Mouse (Mus musculus) MEL (cell line): Measurements from ENCODE around the gene Syp. TPM values are rescaled to one million over a fixed set of nuclear protein-coding genes. Genes with fewer than 3 reads are reported as not detected.

ENCODE experiments used
- DNase-seq: peaks from one replicate; pipeline ENCODE4 v3.0.0; 2011; ENCODE audit warnings: low read depth, low spot score
- H3K27ac ChIP-seq: 2 replicates; pipeline ENCODE4 v1.5.1; 2012; ENCODE audit warnings: low read depth, mild to moderate bottlenecking, control low read depth, low read length, moderate library complexity; ENCODE audit not compliant: control insufficient read depth
- H3K27me3 ChIP-seq, 2 experiments: fragments of 150-350 bp in 1 of 2; sonication (generic) in 1 of 2; 2 replicates each; pipeline ENCODE4 v1.6.1; 2012; ENCODE audit warnings: low read length in 2 of 2, mild to moderate bottlenecking in 2 of 2, improper control_type of control experiment in 1 of 2, moderate library complexity in 1 of 2; ENCODE audit not compliant: insufficient read depth in 2 of 2, control insufficient read depth in 1 of 2
- H3K36me3 ChIP-seq, 2 experiments: 2 replicates each; pipeline ENCODE4 v1.6.1; 2012 to 2014; ENCODE audit warnings: low read length in 2 of 2, improper control_type of control experiment in 1 of 2, inconsistent platforms in 1 of 2, mild to moderate bottlenecking in 1 of 2; ENCODE audit not compliant: insufficient read depth in 2 of 2, control insufficient read depth in 1 of 2
- H3K4me1 ChIP-seq, 2 experiments: fragments of 150-350 bp in 1 of 2; sonication (generic) in 1 of 2; 2 replicates each; pipeline ENCODE4 v1.6.1; 2012; ENCODE audit warnings: low read length in 2 of 2, improper control_type of control experiment in 1 of 2, mild to moderate bottlenecking in 1 of 2; ENCODE audit not compliant: insufficient read depth in 2 of 2, control insufficient read depth in 1 of 2
- H3K4me3 ChIP-seq, 2 experiments: fragments of 150-350 bp in 1 of 2; sonication (generic) in 1 of 2; 2 replicates each; pipeline ENCODE4 v1.5.1; 2012; ENCODE audit warnings: low read depth in 2 of 2, low read length in 2 of 2, mild to moderate bottlenecking in 2 of 2, moderate library complexity in 2 of 2, control low read depth in 1 of 2, improper control_type of control experiment in 1 of 2; ENCODE audit not compliant: control insufficient read depth in 1 of 2, insufficient read depth in 1 of 2
- H3K79me2 ChIP-seq: 2 replicates; pipeline ENCODE4 v1.6.1; 2012; ENCODE audit warnings: mild to moderate bottlenecking, low read length, moderate library complexity; ENCODE audit not compliant: control insufficient read depth, poor library complexity, insufficient read depth
- H3K9ac ChIP-seq: 2 replicates; pipeline ENCODE4 v1.6.1; 2012; ENCODE audit warnings: low read depth, mild to moderate bottlenecking, control low read depth, low read length, moderate library complexity; ENCODE audit not compliant: control insufficient read depth, poor library complexity, severe bottlenecking
- H3K9me3 ChIP-seq: fragments of 150-350 bp; sonication (generic); replicated peaks from 2 replicates; pipeline ENCODE4 v1.6.1; 2012; ENCODE audit warnings: mild to moderate bottlenecking, low read length, improper control_type of control experiment, moderate library complexity; ENCODE audit not compliant: insufficient read depth
- BHLHE40 ChIP-seq: IDR thresholded peaks from 2 replicates; pipeline ENCODE4 v1.6.1; 2012; ENCODE audit warnings: low read depth, mild to moderate bottlenecking, inconsistent platforms, low read length, improper control_type of control experiment, borderline replicate concordance
- CTCF ChIP-seq, 3 experiments: IDR thresholded peaks in 2 of 3; conservative IDR thresholded peaks in 1 of 3; 2 replicates each; pipeline ENCODE4 v1.5.1; 2011 to 2012; ENCODE audit warnings: low read length in 3 of 3, low read depth in 2 of 3, mild to moderate bottlenecking in 2 of 3, improper control_type of control experiment in 1 of 3, inconsistent platforms in 1 of 3, mixed read lengths in 1 of 3, moderate library complexity in 1 of 3; ENCODE audit not compliant: control insufficient read depth in 1 of 3, insufficient read depth in 1 of 3, poor library complexity in 1 of 3, severe bottlenecking in 1 of 3
- E2F4 ChIP-seq: IDR thresholded peaks from 2 replicates; pipeline ENCODE4 v1.6.1; 2011; ENCODE audit warnings: low read depth, low read length, improper control_type of control experiment, borderline replicate concordance
- EP300 ChIP-seq, 2 experiments: IDR thresholded peaks; 2 replicates each; pipeline ENCODE4 v1.6.1; 2011; ENCODE audit warnings: improper control_type of control experiment in 2 of 2, low read length in 2 of 2, low read depth in 1 of 2, mild to moderate bottlenecking in 1 of 2
- GATA1 ChIP-seq: IDR thresholded peaks from 2 replicates; pipeline ENCODE4 v1.6.1; 2011; ENCODE audit warnings: low read depth, low read length, improper control_type of control experiment
- HCFC1 ChIP-seq: IDR thresholded peaks from 2 replicates; pipeline ENCODE4 v1.6.1; 2012; ENCODE audit warnings: low read depth, mild to moderate bottlenecking, inconsistent platforms, low read length, improper control_type of control experiment, moderate library complexity
- MAX ChIP-seq: IDR thresholded peaks from 2 replicates; pipeline ENCODE4 v1.6.1; 2011; ENCODE audit warnings: low read length, improper control_type of control experiment
- MXI1 ChIP-seq: IDR thresholded peaks from 2 replicates; pipeline ENCODE4 v1.6.1; 2011; ENCODE audit warnings: mild to moderate bottlenecking, low read depth, low read length, improper control_type of control experiment
- MYC ChIP-seq: IDR thresholded peaks from 2 replicates; pipeline ENCODE4 v1.6.1; 2011; ENCODE audit warnings: low read depth, mild to moderate bottlenecking, low read length, improper control_type of control experiment, moderate library complexity
- POLR2AphosphoS2 ChIP-seq: IDR thresholded peaks from 2 replicates; pipeline ENCODE4 v1.6.1; 2011; ENCODE audit warnings: low read length, improper control_type of control experiment
- POLR2AphosphoS5 ChIP-seq: IDR thresholded peaks from 2 replicates; pipeline ENCODE4 v1.6.1; 2012; ENCODE audit warnings: low read depth, borderline replicate concordance, mild to moderate bottlenecking, inconsistent platforms, low read length, moderate library complexity, mixed read lengths
- RAD21 ChIP-seq: IDR thresholded peaks from 2 replicates; pipeline ENCODE4 v1.6.1; 2011; ENCODE audit warnings: mild to moderate bottlenecking, low read depth, low read length, improper control_type of control experiment
- SIN3A ChIP-seq: IDR thresholded peaks from 2 replicates; pipeline ENCODE4 v1.6.1; 2012; ENCODE audit warnings: low read length, improper control_type of control experiment, inconsistent platforms
- SMC3 ChIP-seq: IDR thresholded peaks from 2 replicates; pipeline ENCODE4 v1.6.1; 2011; ENCODE audit warnings: low read depth, low read length, improper control_type of control experiment
- TBP ChIP-seq: IDR thresholded peaks from 2 replicates; pipeline ENCODE4 v1.8.0; 2011; ENCODE audit warnings: low read depth, low read length, improper control_type of control experiment
- TCF12 ChIP-seq: IDR thresholded peaks from 2 replicates; pipeline ENCODE4 v1.6.1; 2014; ENCODE audit warnings: low read depth, mild to moderate bottlenecking, inconsistent platforms, low read length, improper control_type of control experiment, moderate library complexity
- USF1 ChIP-seq: IDR thresholded peaks from 2 replicates; pipeline ENCODE4 v1.6.1; 2014; ENCODE audit warnings: low read depth, mild to moderate bottlenecking, inconsistent platforms, low read length, improper control_type of control experiment, moderate library complexity
- USF2 ChIP-seq, 2 experiments: IDR thresholded peaks; 2 replicates each; pipeline ENCODE4 v1.6.1; 2011 to 2012; ENCODE audit warnings: improper control_type of control experiment in 2 of 2, low read length in 2 of 2, borderline replicate concordance in 1 of 2, inconsistent platforms in 1 of 2, low read depth in 1 of 2, mild to moderate bottlenecking in 1 of 2; ENCODE audit not compliant: insufficient read depth in 1 of 2
- ZC3H11A ChIP-seq: IDR thresholded peaks from 2 replicates; pipeline ENCODE4 v1.6.1; 2012; ENCODE audit warnings: low read depth, mild to moderate bottlenecking, inconsistent platforms, low read length, improper control_type of control experiment
- ZNF384 ChIP-seq: IDR thresholded peaks from 2 replicates; pipeline ENCODE4 v1.6.1; 2012; ENCODE audit warnings: low read depth, mild to moderate bottlenecking, inconsistent platforms, low read length, improper control_type of control experiment
- polyA plus RNA-seq, 2 experiments: library from polyadenylated mRNA; stranded (reverse) in 1 of 2; unstranded in 1 of 2; fragments of >175 nt in 1 of 2; fragments of >200 nt in 1 of 2; gene quantifications; 2 replicates each; pipeline versions ENCODE4 v1.2.1 to v1.2.4; 2012; ENCODE audit warnings: low replicate concordance in 2 of 2, low read depth in 1 of 2; ENCODE audit not compliant: insufficient read length in 2 of 2, insufficient read depth in 1 of 2, missing spikeins in 1 of 2
- total RNA-seq: library from RNA; depleted of rRNA; stranded (reverse); fragments of 300-350 nt; gene quantifications from 2 replicates; pipeline ENCODE4 v1.2.3, GENCODE M21; 2012

Syp gene
- total and polyA plus RNA-seq, 3 experiments, result 0.54 to 2.3 TPM; not detected in 1

- Histone ChIP-seq H3K9me3 (no peaks in the 10 kb centered on the region), H3K4me1 (peaks cover 0 to 11% of the 10 kb centered on the region in 2 experiments; a peak in 1 of 4 replicates), H3K36me3 (peaks cover 0 to 5% of the 10 kb centered on the region in 2 experiments; a peak in 2 of 4 replicates), H3K79me2 (no peaks in the 10 kb centered on the region; the same call in 1 of the 2 replicates), H3K27me3 (no peaks in the 10 kb centered on the region), H3K27ac (no peak overlapping the region), H3K4me3 (no peak overlapping the region), H3K9ac (no peak overlapping the region)
- no peak for DNase-seq
- TF ChIP-seq EP300 (IDR thresholded peaks at IDR 0.05; ENCODE audit: low read depth in 1 of 2, low read length in 2 of 2) (no peak), CTCF (IDR thresholded peaks at IDR 0.05 in 2 of 3, conservative IDR thresholded peaks at IDR 0.05 in 1 of 3; ENCODE audit: control insufficient read depth in 1 of 3, insufficient read depth in 1 of 3, low read depth in 2 of 3, low read length in 3 of 3, poor library complexity in 1 of 3, severe bottlenecking in 1 of 3) (0 out of 6 replicates have a peak, but pooled peaks of 1 of the 3 experiments have one; percentile 11), E2F4 (no peak)
These were observed 2.5 kb downstream of the Syp start for GRCm38 (mm10) chrX:7640785-7641184.

DNA sequence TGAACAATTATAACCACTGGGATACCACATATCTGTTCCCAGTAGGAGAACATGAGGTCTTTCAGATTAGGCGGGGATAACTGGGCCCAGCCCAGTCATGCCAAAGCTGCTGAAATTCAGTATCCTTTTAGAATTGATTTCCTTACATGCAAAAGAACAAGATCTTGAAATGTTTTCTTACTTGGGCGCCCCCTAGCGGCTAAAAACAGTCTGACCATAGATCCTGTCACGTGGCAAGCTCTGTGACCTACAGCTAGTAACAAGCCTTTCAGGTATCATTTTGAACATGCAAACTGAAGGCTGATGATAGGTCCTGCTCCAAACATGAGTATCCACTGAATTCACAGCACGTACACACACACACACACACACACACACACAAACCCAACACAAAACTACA, 7.1 kb downstream of the Syp start:
- Histone ChIP-seq H3K4me1 (peaks cover 0 to 18% of the 10 kb centered on the region in 2 experiments; a peak in 2 of 4 replicates), H3K27ac (no peak overlapping the region), H3K9ac (no peak overlapping the region), H3K79me2 (peaks cover 4% of the 10 kb centered on the region; the same call in 1 of the 2 replicates), H3K4me3 (no peak overlapping the region), H3K36me3 (peaks cover 0 to 3% of the 10 kb centered on the region in 2 experiments; a peak in 2 of 4 replicates), H3K27me3 (no peaks in the 10 kb centered on the region), H3K9me3 (no peaks in the 10 kb centered on the region)
- peak; percentile 92 for DNase-seq
- 0 out of 2 replicates have a peak, but pooled peaks have one; percentile 28 for TF ChIP-seq TBP
- TF ChIP-seq CTCF (IDR thresholded peaks at IDR 0.05 in 2 of 3, conservative IDR thresholded peaks at IDR 0.05 in 1 of 3; ENCODE audit: control insufficient read depth in 1 of 3, insufficient read depth in 1 of 3, low read depth in 2 of 3, low read length in 3 of 3, poor library complexity in 1 of 3, severe bottlenecking in 1 of 3), result peak; percentile 68 to 93 (median 78)
- TF ChIP-seq ZC3H11A, result peak; percentile 85
- TF ChIP-seq MYC, result peak; percentile 98
- TF ChIP-seq RAD21, result peak; percentile 83
- TF ChIP-seq USF2 (IDR thresholded peaks at IDR 0.05; ENCODE audit: borderline replicate concordance in 1 of 2, insufficient read depth in 1 of 2, low read depth in 1 of 2, low read length in 2 of 2), result peak; percentile 58 to 89; a peak in 3 of 4 replicates
- TF ChIP-seq SIN3A, result peak; percentile 56; the same call in 1 of the 2 replicates
- TF ChIP-seq ZNF384, result 0 out of 2 replicates have a peak, but pooled peaks have one; percentile 13
- no peak for TF ChIP-seq POLR2AphosphoS2
- peak; percentile 97 for TF ChIP-seq USF1
- TF ChIP-seq POLR2AphosphoS5, result no peak
- peak; percentile 36; the same call in 1 of the 2 replicates for TF ChIP-seq HCFC1
- TF ChIP-seq GATA1, result no peak
- peak; percentile 84; the same call in 1 of the 2 replicates for TF ChIP-seq BHLHE40
- peak; percentile 87 for TF ChIP-seq MXI1
- peak; percentile 87 for TF ChIP-seq SMC3
- TF ChIP-seq TCF12, result no peak
- peak; percentile 94 for TF ChIP-seq MAX
